Mouse (Mus musculus): Measurements from ENCODE around the gene Rab3a. TPM values are rescaled to one million over a fixed set of nuclear protein-coding genes. Genes with fewer than 3 reads are reported as not detected.
A peak's percentile ranks its signal among the peaks of the same experiment; 100 is the strongest.

Gene Rab3a
- total RNA-seq, 4 experiments from 2014 or later, result 28.5 to 34.0 (median 32.3) TPM

GRCm38 (mm10) chr8:70772890-70773289, 18.4 kb downstream of the Rab3a start:
- no peak for DNase-seq (ENCODE audit: low spot score in 2 of 2)

GRCm38 (mm10) chr8:70773410-70773809, 18.9 kb downstream of the Rab3a start:
- no peak for DNase-seq (ENCODE audit: low spot score in 2 of 2)

GRCm38 (mm10) chr8:70773833-70774232, 19.4 kb downstream of the Rab3a start:
- DNase-seq (ENCODE audit: low spot score in 2 of 2), result peak; percentile 89 to 95

GRCm38 (mm10) chr8:70774740-70775139, 20.3 kb downstream of the Rab3a start:
- DNase-seq (ENCODE audit: low spot score in 2 of 2), result no peak

- DNase-seq (ENCODE audit: low spot score in 2 of 2), result peak in 1 of 2 experiments; percentile 49
Observed at GRCm38 (mm10) chr8:70775227-70775626, 20.7 kb downstream of the Rab3a start.

GRCm38 (mm10) chr8:70775851-70776495, 21.5 kb downstream of the Rab3a start:
- peak in 1 of 2 experiments; percentile 44 for DNase-seq (ENCODE audit: low spot score in 2 of 2)

GRCm38 (mm10) chr8:70776496-70777444, 22.3 kb downstream of the Rab3a start, which contains the start of gene Pik3r2:
Gene Pik3r2, minus strand, starts transcription at chr8:70776713.
- peak; percentile 96 to 97 for DNase-seq (ENCODE audit: low spot score in 2 of 2)

GRCm38 (mm10) chr8:70780093-70780492, 25.6 kb downstream of the Rab3a start:
- DNase-seq (ENCODE audit: low spot score in 2 of 2), result no peak

GRCm38 (mm10) chr8:70786291-70787050, 32.0 kb downstream of the Rab3a start:
- DNase-seq (ENCODE audit: low spot score in 2 of 2), result no peak

- DNase-seq (ENCODE audit: low spot score in 2 of 2), result no peak
Observed at GRCm38 (mm10) chr8:70787051-70787445, 32.6 kb downstream of the Rab3a start.

GRCm38 (mm10) chr8:70787941-70788667, 33.6 kb downstream of the Rab3a start:
- no peak for DNase-seq (ENCODE audit: low spot score in 2 of 2)

GRCm38 (mm10) chr8:70789046-70789445, 34.6 kb downstream of the Rab3a start:
- no peak for DNase-seq (ENCODE audit: low spot score in 2 of 2)

- DNase-seq (ENCODE audit: low spot score in 2 of 2), result no peak
Observed at GRCm38 (mm10) chr8:70790846-70791245, 36.4 kb downstream of the Rab3a start.

- DNase-seq (ENCODE audit: low spot score in 2 of 2), result no peak
Observed at GRCm38 (mm10) chr8:70791294-70791701, 36.8 kb downstream of the Rab3a start.

GRCm38 (mm10) chr8:70791975-70792691, 37.7 kb downstream of the Rab3a start:
- peak; percentile 92 to 93 for DNase-seq (ENCODE audit: low spot score in 2 of 2)

- no peak for DNase-seq (ENCODE audit: low spot score in 2 of 2)
Observed at GRCm38 (mm10) chr8:70792700-70793099, 38.2 kb downstream of the Rab3a start.

GRCm38 (mm10) chr8:70794215-70794614, 39.7 kb downstream of the Rab3a start:
- DNase-seq (ENCODE audit: low spot score in 2 of 2), result no peak

- no peak for DNase-seq (ENCODE audit: low spot score in 2 of 2)
Observed at GRCm38 (mm10) chr8:70795370-70795769, 40.9 kb downstream of the Rab3a start.

- DNase-seq (ENCODE audit: low spot score in 2 of 2), result peak in 1 of 2 experiments; percentile 34
Observed at GRCm38 (mm10) chr8:70796403-70797080, 42.1 kb downstream of the Rab3a start.

Measured in gastrocnemius, adult 8-10 months (tissue).